Mouse (Mus musculus): ENCODE measurements at regions not wholly inside any gene's neighbourhood (a gene's known extent, or its start where the extent isn't known, plus 50 kb on each side); places are given as distances from the start of the nearest gene placed in this dataset.

- no peaks in the 10 kb centered on the region for H3K4me1 ChIP-seq (ENCODE audit: control insufficient read depth, insufficient read depth, low read length)
- 70% methylated on average over 4 of the region's 4 CpGs for WGBS
- no peak for TF ChIP-seq POLR2A (IDR thresholded peaks at IDR 0.05; ENCODE audit: low read depth, low read length)
- TF ChIP-seq CTCF (conservative IDR thresholded peaks at IDR 0.05; ENCODE audit: insufficient read depth, insufficient read length, low read depth, low read length) = no peak
- no peak overlapping the region for H3K27ac ChIP-seq (ENCODE audit: insufficient read depth, low read depth, low read length)
- no peak for DNase-seq
- H3K36me3 ChIP-seq (ENCODE audit: control insufficient read depth, insufficient read depth, low read length) = no peaks in the 10 kb centered on the region
- H3K4me3 ChIP-seq (ENCODE audit: insufficient read depth, low read depth, low read length) = no peak overlapping the region
- H3K27me3 ChIP-seq (replicated peaks; ENCODE audit: control insufficient read depth, insufficient read depth, low read length) = no peaks in the 10 kb centered on the region
Measured at GRCm38 (mm10) chr3:29890764-29891163, 657.0 kb downstream of the Mecom start.

- 80% methylated on average over 1 of the region's 1 CpGs for WGBS
- no peaks in the 10 kb centered on the region for H3K27me3 ChIP-seq (replicated peaks; ENCODE audit: control insufficient read depth, insufficient read depth, low read length)
- no peak overlapping the region for H3K4me3 ChIP-seq (ENCODE audit: insufficient read depth, low read depth, low read length)
- no peak for TF ChIP-seq CTCF (conservative IDR thresholded peaks at IDR 0.05; ENCODE audit: insufficient read depth, insufficient read length, low read depth, low read length)
- no peaks in the 10 kb centered on the region for H3K36me3 ChIP-seq (ENCODE audit: control insufficient read depth, insufficient read depth, low read length)
- no peaks in the 10 kb centered on the region for H3K4me1 ChIP-seq (ENCODE audit: control insufficient read depth, insufficient read depth, low read length)
- H3K27ac ChIP-seq (ENCODE audit: insufficient read depth, low read depth, low read length) = no peak overlapping the region
- DNase-seq = no peak
Measured at GRCm38 (mm10) chr3:29890286-29890685, 657.5 kb downstream of the Mecom start.

- 79% methylated on average over 2 of the region's 2 CpGs for WGBS
- H3K4me1 ChIP-seq (ENCODE audit: control insufficient read depth, insufficient read depth, low read length) = no peaks in the 10 kb centered on the region
- no peaks in the 10 kb centered on the region for H3K27me3 ChIP-seq (replicated peaks; ENCODE audit: control insufficient read depth, insufficient read depth, low read length)
- no peak overlapping the region for H3K27ac ChIP-seq (ENCODE audit: insufficient read depth, low read depth, low read length)
- no peak for DNase-seq
- no peak overlapping the region for H3K4me3 ChIP-seq (ENCODE audit: insufficient read depth, low read depth, low read length)
- H3K36me3 ChIP-seq (ENCODE audit: control insufficient read depth, insufficient read depth, low read length) = no peaks in the 10 kb centered on the region
- TF ChIP-seq CTCF (conservative IDR thresholded peaks at IDR 0.05; ENCODE audit: insufficient read depth, insufficient read length, low read depth, low read length) = no peak
- TF ChIP-seq POLR2A (IDR thresholded peaks at IDR 0.05; ENCODE audit: low read depth, low read length) = no peak
Measured at GRCm38 (mm10) chr3:29889638-29890037, 658.2 kb downstream of the Mecom start.

GRCm38 (mm10) chr3:29879966-29880365, 667.8 kb downstream of the Mecom start:
- TF ChIP-seq POLR2A (IDR thresholded peaks at IDR 0.05; ENCODE audit: low read depth, low read length) (no peak), CTCF (conservative IDR thresholded peaks at IDR 0.05; ENCODE audit: insufficient read depth, insufficient read length, low read depth, low read length) (no peak)
- no peak for DNase-seq
- WGBS = 51% methylated on average over 3 of the region's 3 CpGs
- Histone ChIP-seq H3K4me1 (ENCODE audit: control insufficient read depth, insufficient read depth, low read length) (no peaks in the 10 kb centered on the region), H3K27ac (ENCODE audit: insufficient read depth, low read depth, low read length) (no peak overlapping the region), H3K27me3 (replicated peaks; ENCODE audit: control insufficient read depth, insufficient read depth, low read length) (no peaks in the 10 kb centered on the region), H3K36me3 (ENCODE audit: control insufficient read depth, insufficient read depth, low read length) (no peaks in the 10 kb centered on the region), H3K4me3 (ENCODE audit: insufficient read depth, low read depth, low read length) (no peak overlapping the region)

GRCm38 (mm10) chr3:29875768-29876167, 672.0 kb downstream of the Mecom start:
- no peaks in the 10 kb centered on the region for H3K36me3 ChIP-seq (ENCODE audit: control insufficient read depth, insufficient read depth, low read length)
- TF ChIP-seq POLR2A (IDR thresholded peaks at IDR 0.05; ENCODE audit: low read depth, low read length) = no peak
- no peak for TF ChIP-seq CTCF (conservative IDR thresholded peaks at IDR 0.05; ENCODE audit: insufficient read depth, insufficient read length, low read depth, low read length)
- H3K27me3 ChIP-seq (replicated peaks; ENCODE audit: control insufficient read depth, insufficient read depth, low read length) = no peaks in the 10 kb centered on the region
- H3K4me1 ChIP-seq (ENCODE audit: control insufficient read depth, insufficient read depth, low read length) = no peaks in the 10 kb centered on the region
- no peak overlapping the region for H3K4me3 ChIP-seq (ENCODE audit: insufficient read depth, low read depth, low read length)
- WGBS = 82% methylated on average over 5 of the region's 5 CpGs
- no peak for DNase-seq
- H3K27ac ChIP-seq (ENCODE audit: insufficient read depth, low read depth, low read length) = no peak overlapping the region

- Histone ChIP-seq H3K36me3 (ENCODE audit: control insufficient read depth, insufficient read depth, low read length) (no peaks in the 10 kb centered on the region), H3K4me1 (ENCODE audit: control insufficient read depth, insufficient read depth, low read length) (no peaks in the 10 kb centered on the region), H3K27ac (ENCODE audit: insufficient read depth, low read depth, low read length) (no peak overlapping the region), H3K4me3 (ENCODE audit: insufficient read depth, low read depth, low read length) (no peak overlapping the region), H3K27me3 (replicated peaks; ENCODE audit: control insufficient read depth, insufficient read depth, low read length) (no peaks in the 10 kb centered on the region)
- TF ChIP-seq CTCF (conservative IDR thresholded peaks at IDR 0.05; ENCODE audit: insufficient read depth, insufficient read length, low read depth, low read length) (no peak), POLR2A (IDR thresholded peaks at IDR 0.05; ENCODE audit: low read depth, low read length) (no peak)
- DNase-seq = no peak
- WGBS = 82% methylated on average over 4 of the region's 4 CpGs
Measured at GRCm38 (mm10) chr3:29862437-29862836, 685.4 kb downstream of the Mecom start.

- H3K4me1 ChIP-seq (ENCODE audit: control insufficient read depth, insufficient read depth, low read length) = no peaks in the 10 kb centered on the region
- TF ChIP-seq POLR2A (IDR thresholded peaks at IDR 0.05; ENCODE audit: low read depth, low read length) (no peak), CTCF (conservative IDR thresholded peaks at IDR 0.05; ENCODE audit: insufficient read depth, insufficient read length, low read depth, low read length) (no peak)
- H3K4me3 ChIP-seq (ENCODE audit: insufficient read depth, low read depth, low read length) = no peak overlapping the region
- DNase-seq = no peak
- 46% methylated on average over 3 of the region's 3 CpGs for WGBS
- no peaks in the 10 kb centered on the region for H3K27me3 ChIP-seq (replicated peaks; ENCODE audit: control insufficient read depth, insufficient read depth, low read length)
- no peaks in the 10 kb centered on the region for H3K36me3 ChIP-seq (ENCODE audit: control insufficient read depth, insufficient read depth, low read length)
- no peak overlapping the region for H3K27ac ChIP-seq (ENCODE audit: insufficient read depth, low read depth, low read length)
Measured at GRCm38 (mm10) chr3:29852465-29852864, 695.3 kb downstream of the Mecom start.

GRCm38 (mm10) chr3:29835432-29835831, 712.4 kb downstream of the Mecom start:
- Histone ChIP-seq H3K27me3 (replicated peaks; ENCODE audit: control insufficient read depth, insufficient read depth, low read length) (no peaks in the 10 kb centered on the region), H3K4me1 (ENCODE audit: control insufficient read depth, insufficient read depth, low read length) (no peaks in the 10 kb centered on the region), H3K4me3 (ENCODE audit: insufficient read depth, low read depth, low read length) (no peak overlapping the region), H3K27ac (ENCODE audit: insufficient read depth, low read depth, low read length) (no peak overlapping the region), H3K36me3 (ENCODE audit: control insufficient read depth, insufficient read depth, low read length) (no peaks in the 10 kb centered on the region)
- WGBS = 73% methylated on average over 4 of the region's 4 CpGs
- DNase-seq = no peak
- no peak for TF ChIP-seq CTCF (conservative IDR thresholded peaks at IDR 0.05; ENCODE audit: insufficient read depth, insufficient read length, low read depth, low read length)
- TF ChIP-seq POLR2A (IDR thresholded peaks at IDR 0.05; ENCODE audit: low read depth, low read length) = no peak

All from kidney, adult 2 months (tissue).